Mouse (Mus musculus): Measurements from ENCODE around the gene Thoc7. TPM values are rescaled to one million over a fixed set of nuclear protein-coding genes. Genes with fewer than 3 reads are reported as not detected.
A peak's percentile ranks its signal among the peaks of the same experiment; 100 is the strongest.
"Not testable (repeated sequence)": the region's sequence is repeated elsewhere in the genome, so short reads cannot be mapped to it uniquely, and the experiment has no call there.

Gene Thoc7
- polyA plus RNA-seq, 1 experiment from 2014 or later = 191 TPM

GRCm38 (mm10) chr14:13968476-13968875 lies 6.8 kb upstream of the Thoc7 start:
- 64% methylated on average over 5 of the region's 5 CpGs for WGBS
- no peak overlapping the region for H3K27ac ChIP-seq

GRCm38 (mm10) chr14:13967607-13968006 lies 6.0 kb upstream of the Thoc7 start:
- Histone ChIP-seq H3K9ac (no peak overlapping the region), H3K4me2 (replicated peaks) (no peak overlapping the region), H3K4me1 (no peaks in the 10 kb centered on the region), H3K27me3 (no peaks in the 10 kb centered on the region), H3K4me3 (no peak overlapping the region), H3K27ac (no peak overlapping the region), H3K9me3 (no peaks in the 10 kb centered on the region), H3K36me3 (no peaks in the 10 kb centered on the region)
- no peak for ATAC-seq (ENCODE audit: insufficient number of reproducible peaks, insufficient read depth, low FRiP score, low TSS enrichment)
- 38% methylated on average over 1 of the region's 1 CpGs for WGBS

More at GRCm38 (mm10) chr14:13968476-13968875, 6.8 kb upstream of the Thoc7 start:
- ATAC-seq (ENCODE audit: insufficient number of reproducible peaks, insufficient read depth, low FRiP score, low TSS enrichment) = no peak
- Histone ChIP-seq H3K9ac (no peak overlapping the region), H3K36me3 (no peaks in the 10 kb centered on the region), H3K9me3 (no peaks in the 10 kb centered on the region), H3K4me2 (replicated peaks) (no peak overlapping the region), H3K4me3 (no peak overlapping the region), H3K4me1 (no peaks in the 10 kb centered on the region), H3K27me3 (no peaks in the 10 kb centered on the region)

GRCm38 (mm10) chr14:13963527-13963926 lies 1.9 kb upstream of the Thoc7 start:
- H3K36me3 ChIP-seq = no peaks in the 10 kb centered on the region
- WGBS = 56% methylated on average over 1 of the region's 1 CpGs
- ATAC-seq (ENCODE audit: insufficient number of reproducible peaks, insufficient read depth, low FRiP score, low TSS enrichment) = no peak
- no peak overlapping the region for H3K4me3 ChIP-seq
- H3K4me2 ChIP-seq (replicated peaks) = no peak overlapping the region
- no peaks in the 10 kb centered on the region for H3K27me3 ChIP-seq
- H3K9ac ChIP-seq = no peak overlapping the region
- H3K4me1 ChIP-seq = peaks cover 12% of the 10 kb centered on the region
- no peak overlapping the region for H3K27ac ChIP-seq
- no peaks in the 10 kb centered on the region for H3K9me3 ChIP-seq

GRCm38 (mm10) chr14:13962476-13962875 lies 824 bp upstream of the Thoc7 start:
- ATAC-seq (ENCODE audit: insufficient number of reproducible peaks, insufficient read depth, low FRiP score, low TSS enrichment) = no peak
- H3K4me1 ChIP-seq = peaks cover 12% of the 10 kb centered on the region
- H3K4me2 ChIP-seq (replicated peaks) = no peak overlapping the region
- no peak overlapping the region for H3K27ac ChIP-seq
- no peaks in the 10 kb centered on the region for H3K36me3 ChIP-seq
- no peak overlapping the region for H3K9ac ChIP-seq
- no peak overlapping the region for H3K4me3 ChIP-seq
- WGBS = 91% methylated on average over 6 of the region's 6 CpGs
- no peaks in the 10 kb centered on the region for H3K9me3 ChIP-seq
- no peaks in the 10 kb centered on the region for H3K27me3 ChIP-seq

- Histone ChIP-seq H3K27ac (peak overlapping the region; percentile 91), H3K36me3 (peaks cover 5% of the 10 kb centered on the region; the same call in 1 of the 2 replicates), H3K4me2 (replicated peaks) (peak overlapping the region; percentile 65), H3K9me3 (no peaks in the 10 kb centered on the region), H3K9ac (peak overlapping the region; percentile 99), H3K4me3 (peak overlapping the region; percentile 87), H3K4me1 (peaks cover 12% of the 10 kb centered on the region), H3K27me3 (no peaks in the 10 kb centered on the region)
- WGBS = under 1% methylated on average over 71 of the region's 75 CpGs
- ATAC-seq (ENCODE audit: insufficient number of reproducible peaks, insufficient read depth, low FRiP score, low TSS enrichment) = peak; percentile 85
These were observed 948 bp downstream of the Thoc7 start for GRCm38 (mm10) chr14:13960482-13961325.

GRCm38 (mm10) chr14:13960079-13960478 lies 1.6 kb downstream of the Thoc7 start:
- H3K27me3 ChIP-seq = no peaks in the 10 kb centered on the region
- H3K36me3 ChIP-seq = peaks cover 10% of the 10 kb centered on the region; the same call in 1 of the 2 replicates
- H3K9me3 ChIP-seq = no peaks in the 10 kb centered on the region
- H3K4me3 ChIP-seq = peak overlapping the region; percentile 87
- H3K9ac ChIP-seq = peak overlapping the region; percentile 99
- peak overlapping the region; percentile 91; the same call in 1 of the 2 replicates for H3K27ac ChIP-seq
- peak overlapping the region; percentile 65 for H3K4me2 ChIP-seq (replicated peaks)
- H3K4me1 ChIP-seq = peaks cover 12% of the 10 kb centered on the region
- 2% methylated on average over 9 of the region's 9 CpGs for WGBS
- no peak for ATAC-seq (ENCODE audit: insufficient number of reproducible peaks, insufficient read depth, low FRiP score, low TSS enrichment)

- not testable (repeated sequence) for H3K4me3 ChIP-seq; H3K9ac ChIP-seq; H3K4me1 ChIP-seq; ATAC-seq (ENCODE audit: insufficient number of reproducible peaks, insufficient read depth, low FRiP score, low TSS enrichment); H3K27ac ChIP-seq; H3K27me3 ChIP-seq; H3K4me2 ChIP-seq (replicated peaks); H3K9me3 ChIP-seq
- peaks cover 52% of the 10 kb centered on the region for H3K36me3 ChIP-seq
- 98% methylated on average over 3 of the region's 3 CpGs for WGBS
These were observed 9.5 kb downstream of the Thoc7 start for GRCm38 (mm10) chr14:13952151-13952550.

GRCm38 (mm10) chr14:13950401-13950800 lies 11.3 kb downstream of the Thoc7 start:
- no peak overlapping the region for H3K4me3 ChIP-seq
- no peak overlapping the region for H3K4me2 ChIP-seq (replicated peaks)
- no peak for ATAC-seq (ENCODE audit: insufficient number of reproducible peaks, insufficient read depth, low FRiP score, low TSS enrichment)
- no peaks in the 10 kb centered on the region for H3K27me3 ChIP-seq
- no peak overlapping the region for H3K9ac ChIP-seq
- H3K27ac ChIP-seq = no peak overlapping the region
- H3K4me1 ChIP-seq = no peaks in the 10 kb centered on the region
- H3K9me3 ChIP-seq = no peaks in the 10 kb centered on the region
- peaks cover 49% of the 10 kb centered on the region for H3K36me3 ChIP-seq

- Histone ChIP-seq H3K4me1 (no peaks in the 10 kb centered on the region), H3K9me3 (no peaks in the 10 kb centered on the region), H3K27ac (no peak overlapping the region), H3K4me2 (replicated peaks) (no peak overlapping the region), H3K27me3 (no peaks in the 10 kb centered on the region), H3K36me3 (peaks cover 47% of the 10 kb centered on the region), H3K4me3 (no peak overlapping the region), H3K9ac (no peak overlapping the region)
- ATAC-seq (ENCODE audit: insufficient number of reproducible peaks, insufficient read depth, low FRiP score, low TSS enrichment) = no peak
- WGBS = 94% methylated on average over 7 of the region's 7 CpGs
These were observed 13.3 kb downstream of the Thoc7 start for GRCm38 (mm10) chr14:13948345-13948744.

GRCm38 (mm10) chr14:13944686-13945085 lies 17.0 kb downstream of the Thoc7 start:
- no peak overlapping the region for H3K9ac ChIP-seq
- H3K4me2 ChIP-seq (replicated peaks) = no peak overlapping the region
- H3K9me3 ChIP-seq = no peaks in the 10 kb centered on the region
- no peak overlapping the region for H3K4me3 ChIP-seq
- 89% methylated on average over 4 of the region's 4 CpGs for WGBS
- ATAC-seq (ENCODE audit: insufficient number of reproducible peaks, insufficient read depth, low FRiP score, low TSS enrichment) = no peak
- no peak overlapping the region for H3K27ac ChIP-seq
- peaks cover 24% of the 10 kb centered on the region for H3K36me3 ChIP-seq
- H3K4me1 ChIP-seq = no peaks in the 10 kb centered on the region
- H3K27me3 ChIP-seq = no peaks in the 10 kb centered on the region

- H3K27ac ChIP-seq = no peak overlapping the region
- no peak for ATAC-seq (ENCODE audit: insufficient number of reproducible peaks, insufficient read depth, low FRiP score, low TSS enrichment)
- no peaks in the 10 kb centered on the region for H3K27me3 ChIP-seq
- H3K9ac ChIP-seq = 0 out of 2 replicates have a peak overlapping the region, but pooled peaks have one; percentile 54
- WGBS = 57% methylated on average over 5 of the region's 5 CpGs
- H3K4me1 ChIP-seq = peaks cover 5% of the 10 kb centered on the region; the same call in 1 of the 2 replicates
- no peaks in the 10 kb centered on the region for H3K36me3 ChIP-seq
- peak overlapping the region; percentile 63 for H3K4me2 ChIP-seq (replicated peaks)
- H3K9me3 ChIP-seq = peaks cover 5% of the 10 kb centered on the region; the same call in 1 of the 2 replicates
- H3K4me3 ChIP-seq = peak overlapping the region; percentile 31
These were observed 27.6 kb downstream of the Thoc7 start for GRCm38 (mm10) chr14:13934052-13934371.

Measured in embryonic facial prominence, embryonic 12.5 days (tissue).